Mouse (Mus musculus): ENCODE data around the gene Olfr910. TPM values are rescaled to one million over a fixed set of nuclear protein-coding genes. Genes with fewer than 3 reads are reported as not detected.

The Olfr910 gene
- polyA plus RNA-seq (2012; rRNA removed) = not detected in 2 replicates

DNA sequence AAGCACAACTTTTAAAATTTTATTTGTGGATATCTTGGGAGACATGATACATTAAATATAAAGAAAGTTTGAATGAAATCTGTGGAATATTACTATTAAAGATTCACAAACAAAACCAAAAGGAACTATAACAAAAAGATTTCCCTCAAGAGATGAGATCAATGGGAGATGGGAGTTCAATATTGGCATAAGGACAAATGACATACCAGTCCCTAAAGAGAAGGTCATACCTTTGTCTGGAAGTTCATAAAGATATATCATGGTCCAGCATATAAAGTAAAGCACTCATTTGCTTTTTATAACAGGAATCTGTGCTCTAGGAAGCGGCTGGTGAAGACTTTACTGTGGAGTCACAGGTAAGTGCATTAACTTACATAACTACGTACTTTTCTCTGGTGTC, at the start of gene Olfr910:
Gene Olfr910, plus strand, starts transcription at position 301 of the 400 bp plus-strand sequence.
- DNase-seq (ENCODE audit: low read depth) = no peak

GRCm38 (mm10) chr9:38495501-38495900, 42.1 kb upstream of the Olfr910 start, which contains the start of gene Olfr907:
TSS of gene Olfr907 (plus strand) at chr9:38495801.
- DNase-seq (ENCODE audit: low read depth) = no peak

DNA sequence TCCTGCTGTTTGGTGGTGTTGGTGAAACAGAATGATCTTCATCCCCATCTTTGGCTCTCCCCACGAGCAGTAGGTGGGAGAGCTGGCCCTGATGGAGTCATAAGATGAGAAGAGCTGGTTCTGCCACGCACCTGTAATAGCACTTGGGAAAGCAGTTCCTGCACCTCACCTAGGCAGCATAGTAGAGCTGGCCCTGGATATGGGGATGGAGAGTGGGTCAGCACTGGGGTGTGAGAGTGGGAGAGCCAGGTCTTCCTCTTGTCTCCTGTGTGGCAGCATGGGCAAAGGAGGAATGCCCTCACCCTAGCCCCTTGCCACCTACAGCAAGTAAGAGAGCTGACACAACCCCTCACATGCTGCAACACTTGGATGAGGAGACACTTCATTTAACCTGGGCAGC, 25.3 kb upstream of the Olfr910 start:
- no peak for DNase-seq (ENCODE audit: low read depth)

DNA sequence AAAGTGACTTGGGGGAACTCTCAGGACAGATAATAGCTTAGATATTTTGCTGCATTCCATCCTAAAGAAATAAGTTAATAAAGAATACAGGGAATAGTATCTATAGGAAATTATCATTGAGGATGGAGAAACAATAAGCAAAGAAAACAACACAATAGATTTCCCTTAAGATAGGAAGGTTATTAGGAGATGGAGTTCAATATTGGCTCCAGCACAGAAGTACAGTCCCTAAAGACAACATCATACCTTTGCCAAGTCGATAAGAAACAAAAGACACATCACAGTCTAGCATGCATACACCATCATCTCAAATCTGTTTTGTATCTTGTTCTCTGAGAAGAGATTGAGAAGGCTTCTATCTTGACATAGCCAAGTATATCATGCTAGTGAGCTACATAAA, 16.4 kb upstream of the Olfr910 start, which contains the start of gene Olfr911-ps1:
Gene Olfr911-ps1, plus strand, starts transcription at position 301 of the 400 bp plus-strand sequence.
- DNase-seq (ENCODE audit: low read depth) = no peak

DNA sequence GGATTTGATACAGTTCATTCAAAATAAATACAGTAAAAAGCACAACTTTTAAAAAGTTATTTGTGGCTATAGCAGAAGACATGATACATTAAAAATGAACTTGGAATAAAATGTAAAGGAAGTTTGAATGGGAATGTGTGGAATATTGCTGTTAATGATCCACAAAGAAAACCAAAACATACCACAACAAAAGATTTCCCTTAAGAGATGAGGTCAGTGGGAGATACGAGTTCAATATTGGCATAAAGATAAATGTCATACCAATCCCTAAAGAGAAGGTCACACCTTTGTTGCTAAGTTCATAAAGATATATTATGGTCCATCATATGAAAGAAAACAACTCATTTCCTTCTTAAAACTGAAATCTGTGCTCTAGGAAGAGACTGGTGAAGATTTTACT, 42.2 kb downstream of the Olfr910 start, which contains the start of gene Olfr912:
Gene Olfr912, plus strand, starts transcription at position 301 of the 400 bp plus-strand sequence.
- DNase-seq (ENCODE audit: low read depth) = no peak

Other genes with a start within 250 kb of the Olfr910 start
- not detected in 2 replicates for gene Olfr896-ps1, start 246.7 kb upstream of the Olfr910 start, polyA plus RNA-seq (2012; rRNA removed)
- gene Olfr25, start 208.8 kb upstream of the Olfr910 start, polyA plus RNA-seq (2012; rRNA removed) = not detected in 2 replicates
- not detected in 2 replicates for gene Olfr898, start 189.4 kb upstream of the Olfr910 start, polyA plus RNA-seq (2012; rRNA removed)
- not detected in 2 replicates for gene Olfr250, start 171.0 kb upstream of the Olfr910 start, polyA plus RNA-seq (2012; rRNA removed)
- not detected in 2 replicates for gene Olfr251, start 160.8 kb upstream of the Olfr910 start, polyA plus RNA-seq (2012; rRNA removed)
- gene Olfr147, start 136.2 kb upstream of the Olfr910 start, polyA plus RNA-seq (2012; rRNA removed) = not detected in 2 replicates
- not detected in 2 replicates for gene Olfr901, start 108.4 kb upstream of the Olfr910 start, polyA plus RNA-seq (2012; rRNA removed)
- gene Olfr902, start 90.2 kb upstream of the Olfr910 start, polyA plus RNA-seq (2012; rRNA removed) = not detected in 2 replicates
- not detected in 2 replicates for gene Olfr904, start 74.7 kb upstream of the Olfr910 start, polyA plus RNA-seq (2012; rRNA removed)
- gene Olfr905, start 66.7 kb upstream of the Olfr910 start, polyA plus RNA-seq (2012; rRNA removed) = not detected in 2 replicates
- not detected in 2 replicates for gene Olfr906, start 50.8 kb upstream of the Olfr910 start, polyA plus RNA-seq (2012; rRNA removed)
- gene Olfr907, start 42.0 kb upstream of the Olfr910 start, polyA plus RNA-seq (2012; rRNA removed) = not detected in 2 replicates
- not detected in 2 replicates for gene Olfr911-ps1, start 16.3 kb upstream of the Olfr910 start, polyA plus RNA-seq (2012; rRNA removed)
- gene Olfr912, start 42.3 kb downstream of the Olfr910 start, polyA plus RNA-seq (2012; rRNA removed) = not detected in 2 replicates
- not detected in 2 replicates for gene Olfr913, start 54.9 kb downstream of the Olfr910 start, polyA plus RNA-seq (2012; rRNA removed)
- not detected in 2 replicates for gene Olfr914, start 67.3 kb downstream of the Olfr910 start, polyA plus RNA-seq (2012; rRNA removed)
- not detected in 2 replicates for gene Olfr916, start 122.0 kb downstream of the Olfr910 start, polyA plus RNA-seq (2012; rRNA removed)
- not detected in 2 replicates for gene Olfr917, start 128.0 kb downstream of the Olfr910 start, polyA plus RNA-seq (2012; rRNA removed)
- not detected in 2 replicates for gene Olfr918, start 136.8 kb downstream of the Olfr910 start, polyA plus RNA-seq (2012; rRNA removed)
- not detected in 2 replicates for gene Olfr919, start 165.8 kb downstream of the Olfr910 start, polyA plus RNA-seq (2012; rRNA removed)
- 18.3 and 23.6 TPM in 2 replicates for gene Vwa5a, start 180.4 kb downstream of the Olfr910 start, polyA plus RNA-seq (2012; rRNA removed)
- gene Olfr920, start 214.4 kb downstream of the Olfr910 start, polyA plus RNA-seq (2012; rRNA removed) = 0.19 and 0.20 TPM in 2 replicates
- gene Olfr921, start 235.2 kb downstream of the Olfr910 start, polyA plus RNA-seq (2012; rRNA removed) = 0.03 TPM in 1 of 2 replicates, not detected in the other

All from gonadal fat pad, adult 2 months (tissue).